Mouse (Mus musculus): ENCODE measurements around the gene Ggta1. TPM values are rescaled to one million over a fixed set of nuclear protein-coding genes. Genes with fewer than 3 reads are reported as not detected.

Ggta1 gene
- polyA plus RNA-seq, 1 experiment from 2014 or later = 5.0 TPM

- Histone ChIP-seq H3K4me1 (replicated peaks) (no peaks in the 10 kb centered on the region), H3K36me3 (no peaks in the 10 kb centered on the region), H3K27me3 (ENCODE audit: insufficient read depth, poor library complexity, severe bottlenecking) (no peaks in the 10 kb centered on the region), H3K4me3 (no peak overlapping the region), H3K9me3 (no peaks in the 10 kb centered on the region), H3K27ac (no peak overlapping the region)
- 86% methylated on average over 6 of the region's 6 CpGs for WGBS
- DNase-seq (ENCODE audit: low spot score) = no peak
Observed at GRCm38 (mm10) chr2:35398184-35398828, 64.7 kb downstream of the Ggta1 start.

- WGBS = 55% methylated on average over 11 of the region's 11 CpGs
- Histone ChIP-seq H3K9me3 (no peaks in the 10 kb centered on the region), H3K36me3 (no peaks in the 10 kb centered on the region), H3K4me1 (replicated peaks) (no peaks in the 10 kb centered on the region), H3K4me3 (no peak overlapping the region), H3K27me3 (ENCODE audit: insufficient read depth, poor library complexity, severe bottlenecking) (no peaks in the 10 kb centered on the region), H3K27ac (no peak overlapping the region)
- peak; percentile 57 for DNase-seq (ENCODE audit: low spot score)
Observed at GRCm38 (mm10) chr2:35397590-35398173, 65.3 kb downstream of the Ggta1 start.

GRCm38 (mm10) chr2:35397096-35397495 is 65.9 kb downstream of the Ggta1 start, which contains the start of gene 4930402F06Rik:
4930402F06Rik (minus strand) TSS chr2:35397175.
- Histone ChIP-seq H3K9me3 (no peaks in the 10 kb centered on the region), H3K27me3 (ENCODE audit: insufficient read depth, poor library complexity, severe bottlenecking) (no peaks in the 10 kb centered on the region), H3K4me3 (no peak within 1 kb of the TSS), H3K4me1 (replicated peaks) (no peaks in the 10 kb centered on the region), H3K27ac (no peak within 1 kb of the TSS), H3K36me3 (no peaks in the 10 kb centered on the region)
- DNase-seq (ENCODE audit: low spot score) = no peak
- 66% methylated on average over 5 of the region's 5 CpGs for WGBS

- H3K9me3 ChIP-seq = no peaks in the 10 kb centered on the region
- no peak overlapping the region for H3K4me3 ChIP-seq
- H3K27me3 ChIP-seq (ENCODE audit: insufficient read depth, poor library complexity, severe bottlenecking) = no peaks in the 10 kb centered on the region
- H3K27ac ChIP-seq = no peak overlapping the region
- no peaks in the 10 kb centered on the region for H3K36me3 ChIP-seq
- DNase-seq (ENCODE audit: low spot score) = no peak
- WGBS = 90% methylated on average over 9 of the region's 9 CpGs
- no peaks in the 10 kb centered on the region for H3K4me1 ChIP-seq (replicated peaks)
Observed at GRCm38 (mm10) chr2:35385441-35385871, 77.6 kb downstream of the Ggta1 start.

- no peaks in the 10 kb centered on the region for H3K4me1 ChIP-seq (replicated peaks)
- H3K4me3 ChIP-seq = no peak overlapping the region
- no peak for DNase-seq (ENCODE audit: low spot score)
- 76% methylated on average over 9 of the region's 9 CpGs for WGBS
- no peak overlapping the region for H3K27ac ChIP-seq
- no peaks in the 10 kb centered on the region for H3K27me3 ChIP-seq (ENCODE audit: insufficient read depth, poor library complexity, severe bottlenecking)
- no peaks in the 10 kb centered on the region for H3K36me3 ChIP-seq
- H3K9me3 ChIP-seq = no peaks in the 10 kb centered on the region
Observed at GRCm38 (mm10) chr2:35379306-35379705, 83.7 kb downstream of the Ggta1 start.

- no peak for DNase-seq (ENCODE audit: low spot score)
- no peak overlapping the region for H3K4me3 ChIP-seq
- no peaks in the 10 kb centered on the region for H3K36me3 ChIP-seq
- H3K4me1 ChIP-seq (replicated peaks) = no peaks in the 10 kb centered on the region
- no peaks in the 10 kb centered on the region for H3K27me3 ChIP-seq (ENCODE audit: insufficient read depth, poor library complexity, severe bottlenecking)
- 76% methylated on average over 6 of the region's 6 CpGs for WGBS
- no peak overlapping the region for H3K27ac ChIP-seq
- H3K9me3 ChIP-seq = no peaks in the 10 kb centered on the region
Observed at GRCm38 (mm10) chr2:35377600-35377999, 85.4 kb downstream of the Ggta1 start.

GRCm38 (mm10) chr2:35373003-35373402 is 90.0 kb downstream of the Ggta1 start:
- Histone ChIP-seq H3K27me3 (ENCODE audit: insufficient read depth, poor library complexity, severe bottlenecking) (no peaks in the 10 kb centered on the region), H3K9me3 (no peaks in the 10 kb centered on the region), H3K4me3 (no peak overlapping the region), H3K36me3 (no peaks in the 10 kb centered on the region), H3K4me1 (replicated peaks) (no peaks in the 10 kb centered on the region), H3K27ac (no peak overlapping the region)
- DNase-seq (ENCODE audit: low spot score) = peak; percentile 44
- WGBS = 11% methylated on average over 3 of the region's 3 CpGs

- H3K4me1 ChIP-seq (replicated peaks) = no peaks in the 10 kb centered on the region
- H3K9me3 ChIP-seq = no peaks in the 10 kb centered on the region
- H3K27me3 ChIP-seq (ENCODE audit: insufficient read depth, poor library complexity, severe bottlenecking) = no peaks in the 10 kb centered on the region
- H3K27ac ChIP-seq = no peak overlapping the region
- H3K4me3 ChIP-seq = no peak overlapping the region
- no peaks in the 10 kb centered on the region for H3K36me3 ChIP-seq
- no peak for DNase-seq (ENCODE audit: low spot score)
Observed at GRCm38 (mm10) chr2:35370686-35371085, 92.3 kb downstream of the Ggta1 start.

GRCm38 (mm10) chr2:35367629-35368028 is 95.4 kb downstream of the Ggta1 start, which contains the start of gene 4930568D16Rik:
4930568D16Rik (minus strand) TSS chr2:35367729.
- Histone ChIP-seq H3K4me3 (no peak within 1 kb of the TSS), H3K27ac (no peak within 1 kb of the TSS), H3K9me3 (no peaks in the 10 kb centered on the region), H3K27me3 (ENCODE audit: insufficient read depth, poor library complexity, severe bottlenecking) (no peaks in the 10 kb centered on the region), H3K36me3 (no peaks in the 10 kb centered on the region), H3K4me1 (replicated peaks) (no peaks in the 10 kb centered on the region)
- no peak for DNase-seq (ENCODE audit: low spot score)
- WGBS = 87% methylated on average over 2 of the region's 2 CpGs

Other genes starting within 250 kb of the Ggta1 start
- gene Gsn, start 206.9 kb downstream of the Ggta1 start, polyA plus RNA-seq (2016; fragmentation: Nextera tagmentation; extraction: Ambion mirVana) = 20.4 and 33.7 TPM in 2 replicates
- gene Stom, start 126.3 kb downstream of the Ggta1 start, polyA plus RNA-seq (2016; fragmentation: Nextera tagmentation; extraction: Ambion mirVana) = 14.8 and 17.0 TPM in 2 replicates
- not detected in 2 replicates for gene 4930568D16Rik, start 95.5 kb downstream of the Ggta1 start, polyA plus RNA-seq (2016; fragmentation: Nextera tagmentation; extraction: Ambion mirVana)
- gene 4930402F06Rik, start 66.1 kb downstream of the Ggta1 start, polyA plus RNA-seq (2016; fragmentation: Nextera tagmentation; extraction: Ambion mirVana) = not detected in 2 replicates
- 26.9 and 28.8 TPM in 2 replicates for gene Dab2ip, start 95.0 kb upstream of the Ggta1 start, polyA plus RNA-seq (2016; fragmentation: Nextera tagmentation; extraction: Ambion mirVana)

All from hindbrain, embryonic 10.5 days (tissue).